Mouse (Mus musculus): ENCODE measurements at regions not wholly inside any gene's neighbourhood (a gene's known extent, or its start where the extent isn't known, plus 50 kb on each side); places are given as distances from the start of the nearest gene placed in this dataset.
"Not testable (repeated sequence)": the region's sequence is repeated elsewhere in the genome, so short reads cannot be mapped to it uniquely, and the experiment has no call there.

- Histone ChIP-seq H3K4me3 (replicated peaks; ENCODE audit: control insufficient read depth, low read depth, low read length) (no peak overlapping the region), H3K27ac (ENCODE audit: control insufficient read depth, insufficient read depth, low read depth, low read length, poor library complexity) (peak overlapping the region; percentile 28; the same call in 1 of the 2 replicates), H3K4me1 (ENCODE audit: control insufficient read depth, insufficient read depth, low read length) (no peaks in the 10 kb centered on the region; the same call in 1 of the 2 replicates)
- 5% methylated on average over 1 of the region's 1 CpGs for WGBS
- 0 out of 2 replicates have a peak, but pooled peaks have one; percentile 15 for TF ChIP-seq POLR2A (IDR thresholded peaks at IDR 0.05; ENCODE audit: borderline replicate concordance, control insufficient read depth, low read depth, low read length)
- peak; percentile 21; the same call in 1 of the 2 replicates for TF ChIP-seq CTCF (IDR thresholded peaks at IDR 0.05; ENCODE audit: control insufficient read depth, insufficient read depth, low read length)
Measured at GRCm38 (mm10) chr16:19179214-19180010, 134.5 kb downstream of the Olfr164 start.

- WGBS = 38% methylated on average over 2 of the region's 2 CpGs
Measured at GRCm38 (mm10) chr16:19153046-19153445, 160.8 kb downstream of the Olfr164 start.

GRCm38 (mm10) chr16:19152465-19152864, 161.4 kb downstream of the Olfr164 start:
- not testable (repeated sequence) for H3K27ac ChIP-seq (ENCODE audit: control insufficient read depth, insufficient read depth, low read depth, low read length, poor library complexity); H3K4me1 ChIP-seq (ENCODE audit: control insufficient read depth, insufficient read depth, low read length); H3K4me3 ChIP-seq (replicated peaks; ENCODE audit: control insufficient read depth, low read depth, low read length)
- 64% methylated on average over 1 of the region's 1 CpGs for WGBS

More at GRCm38 (mm10) chr16:19153046-19153445, 160.8 kb downstream of the Olfr164 start:
- Histone ChIP-seq H3K4me3 (replicated peaks; ENCODE audit: control insufficient read depth, low read depth, low read length) (no peak overlapping the region), H3K27ac (ENCODE audit: control insufficient read depth, insufficient read depth, low read depth, low read length, poor library complexity) (no peak overlapping the region), H3K4me1 (ENCODE audit: control insufficient read depth, insufficient read depth, low read length) (no peaks in the 10 kb centered on the region)
- TF ChIP-seq CTCF (IDR thresholded peaks at IDR 0.05; ENCODE audit: control insufficient read depth, insufficient read depth, low read length) = no peak
- TF ChIP-seq POLR2A (IDR thresholded peaks at IDR 0.05; ENCODE audit: borderline replicate concordance, control insufficient read depth, low read depth, low read length) = no peak

- no peak overlapping the region for H3K4me3 ChIP-seq (replicated peaks; ENCODE audit: control insufficient read depth, low read depth, low read length)
- no peaks in the 10 kb centered on the region; the same call in 1 of the 2 replicates for H3K4me1 ChIP-seq (ENCODE audit: control insufficient read depth, insufficient read depth, low read length)
- no peak overlapping the region for H3K27ac ChIP-seq (ENCODE audit: control insufficient read depth, insufficient read depth, low read depth, low read length, poor library complexity)
- TF ChIP-seq POLR2A (IDR thresholded peaks at IDR 0.05; ENCODE audit: borderline replicate concordance, control insufficient read depth, low read depth, low read length) (no peak), CTCF (IDR thresholded peaks at IDR 0.05; ENCODE audit: control insufficient read depth, insufficient read depth, low read length) (no peak)
- 50% methylated on average over 2 of the region's 2 CpGs for WGBS
Measured at GRCm38 (mm10) chr16:19151110-19151509, 162.8 kb downstream of the Olfr164 start.

- Histone ChIP-seq H3K27ac (ENCODE audit: control insufficient read depth, insufficient read depth, low read depth, low read length, poor library complexity) (no peak overlapping the region), H3K4me1 (ENCODE audit: control insufficient read depth, insufficient read depth, low read length) (no peaks in the 10 kb centered on the region; the same call in 1 of the 2 replicates), H3K4me3 (replicated peaks; ENCODE audit: control insufficient read depth, low read depth, low read length) (no peak overlapping the region)
- TF ChIP-seq POLR2A (IDR thresholded peaks at IDR 0.05; ENCODE audit: borderline replicate concordance, control insufficient read depth, low read depth, low read length) = no peak
- TF ChIP-seq CTCF (IDR thresholded peaks at IDR 0.05; ENCODE audit: control insufficient read depth, insufficient read depth, low read length) = no peak
- 66% methylated on average over 2 of the region's 2 CpGs for WGBS
Measured at GRCm38 (mm10) chr16:19150582-19150981, 163.3 kb downstream of the Olfr164 start.

- Histone ChIP-seq H3K4me1 (ENCODE audit: control insufficient read depth, insufficient read depth, low read length) (no peaks in the 10 kb centered on the region; the same call in 1 of the 2 replicates), H3K4me3 (replicated peaks; ENCODE audit: control insufficient read depth, low read depth, low read length) (no peak overlapping the region), H3K27ac (ENCODE audit: control insufficient read depth, insufficient read depth, low read depth, low read length, poor library complexity) (0 out of 2 replicates have a peak overlapping the region, but pooled peaks have one; percentile 7)
- 51% methylated on average over 2 of the region's 2 CpGs for WGBS
- TF ChIP-seq CTCF (IDR thresholded peaks at IDR 0.05; ENCODE audit: control insufficient read depth, insufficient read depth, low read length) = no peak
- no peak for TF ChIP-seq POLR2A (IDR thresholded peaks at IDR 0.05; ENCODE audit: borderline replicate concordance, control insufficient read depth, low read depth, low read length)
Measured at GRCm38 (mm10) chr16:19146290-19146983, 167.4 kb downstream of the Olfr164 start.

Data from bone marrow, adult 2 months (tissue).